Mouse (Mus musculus) megakaryocyte-erythroid progenitor cell, adult 5 weeks (primary cell): Measurements from ENCODE around the gene Cend1. TPM values are rescaled to one million over a fixed set of nuclear protein-coding genes. Genes with fewer than 3 reads are reported as not detected.

Source experiments
- polyA plus RNA-seq: library from polyadenylated mRNA; stranded (reverse); fragments of >175 nt; gene quantifications from 2 replicates; pipeline ENCODE4 v1.2.3, GENCODE M21; 2012

Gene Cend1
- polyA plus RNA-seq, result not detected in 2 replicates

GRCm38 (mm10) chr7:141429310-141429709, at the start of gene Cend1:
Gene Cend1, minus strand, starts transcription at chr7:141429491.

GRCm38 (mm10) chr7:141475011-141475804, 45.9 kb upstream of the Cend1 start, which contains the start of the genes Polr2l and Tspan4:
Gene Polr2l, minus strand, starts transcription at chr7:141475132.
Gene Tspan4, plus strand, starts transcription at chr7:141475240.

GRCm38 (mm10) chr7:141467230-141468030, 38.1 kb upstream of the Cend1 start, which contains the start of gene Cd151:
Gene Cd151, plus strand, starts transcription at chr7:141467392.

GRCm38 (mm10) chr7:141460391-141461113, 31.3 kb upstream of the Cend1 start, which contains the start of gene Cracr2b:
Gene Cracr2b, plus strand, starts transcription at chr7:141461094.

GRCm38 (mm10) chr7:141454967-141455551, 25.8 kb upstream of the Cend1 start, which contains the start of gene Pnpla2:
Gene Pnpla2, plus strand, starts transcription at chr7:141455198.

GRCm38 (mm10) chr7:141447110-141447991, 18.1 kb upstream of the Cend1 start, which contains the start of gene Rplp2:
Gene Rplp2, plus strand, starts transcription at chr7:141447370.

GRCm38 (mm10) chr7:141443828-141444237, 14.5 kb upstream of the Cend1 start, which contains the start of gene Pidd1:
Gene Pidd1, minus strand, starts transcription at chr7:141444025.

GRCm38 (mm10) chr7:141437178-141438120, 8.2 kb upstream of the Cend1 start, which contains the start of gene Slc25a22:
Gene Slc25a22, minus strand, starts transcription at chr7:141437892.

GRCm38 (mm10) chr7:141413809-141414584, 15.3 kb downstream of the Cend1 start, which contains the start of gene Gatd1:
Gene Gatd1, minus strand, starts transcription at chr7:141414136.

GRCm38 (mm10) chr7:141391625-141392551, 37.4 kb downstream of the Cend1 start, which contains the start of gene Taldo1:
Gene Taldo1, plus strand, starts transcription at chr7:141392199.

Other genes starting within 250 kb of the Cend1 start
- 41.0 and 48.4 TPM in 2 replicates for gene Hras, start 235.5 kb downstream of the Cend1 start, polyA plus RNA-seq
- 6.8 and 8.0 TPM in 2 replicates for gene Lrrc56, start 235.3 kb downstream of the Cend1 start, polyA plus RNA-seq
- 0.20 and 0.49 TPM in 2 replicates for gene Lmntd2, start 215.4 kb downstream of the Cend1 start, polyA plus RNA-seq
- gene Rassf7, start 213.6 kb downstream of the Cend1 start, polyA plus RNA-seq, result 13.1 and 15.1 TPM in 2 replicates
- gene Phrf1, start 200.7 kb downstream of the Cend1 start, polyA plus RNA-seq, result 130 and 156 TPM in 2 replicates
- 47.5 and 78.3 TPM in 2 replicates for gene Irf7, start 163.0 kb downstream of the Cend1 start, polyA plus RNA-seq
- gene Cdhr5, start 152.7 kb downstream of the Cend1 start, polyA plus RNA-seq, result 0.04 TPM in 1 of 2 replicates, not detected in the other
- not detected in 2 replicates for gene Sct, start 150.4 kb downstream of the Cend1 start, polyA plus RNA-seq
- gene Drd4, start 137.5 kb downstream of the Cend1 start, polyA plus RNA-seq, result 0.03 TPM in 1 of 2 replicates, not detected in the other
- 77.8 and 93.7 TPM in 2 replicates for gene Deaf1, start 101.8 kb downstream of the Cend1 start, polyA plus RNA-seq
- gene Tmem80, start 101.8 kb downstream of the Cend1 start, polyA plus RNA-seq, result 11.4 and 11.9 TPM in 2 replicates
- gene Eps8l2, start 90.6 kb downstream of the Cend1 start, polyA plus RNA-seq, result 0.39 and 1.3 TPM in 2 replicates
- 342 and 397 TPM in 2 replicates for gene Taldo1, start 37.3 kb downstream of the Cend1 start, polyA plus RNA-seq
- gene Gatd1, start 15.4 kb downstream of the Cend1 start, polyA plus RNA-seq, result 8.0 and 12.4 TPM in 2 replicates
- 79.5 and 83.9 TPM in 2 replicates for gene Slc25a22, start 8.4 kb upstream of the Cend1 start, polyA plus RNA-seq
- 53.9 and 66.7 TPM in 2 replicates for gene Pidd1, start 14.5 kb upstream of the Cend1 start, polyA plus RNA-seq
- 8,310 and 8,668 TPM in 2 replicates for gene Rplp2, start 17.9 kb upstream of the Cend1 start, polyA plus RNA-seq
- gene Pnpla2, start 25.7 kb upstream of the Cend1 start, polyA plus RNA-seq, result 168 and 188 TPM in 2 replicates
- 20.9 and 46.2 TPM in 2 replicates for gene Cracr2b, start 31.6 kb upstream of the Cend1 start, polyA plus RNA-seq
- gene Cd151, start 37.9 kb upstream of the Cend1 start, polyA plus RNA-seq, result 19.8 and 21.9 TPM in 2 replicates
- 70.2 and 83.1 TPM in 2 replicates for gene Polr2l, start 45.6 kb upstream of the Cend1 start, polyA plus RNA-seq
- gene Tspan4, start 45.7 kb upstream of the Cend1 start, polyA plus RNA-seq, result 27.3 and 28.2 TPM in 2 replicates
- gene Chid1, start 110.4 kb upstream of the Cend1 start, polyA plus RNA-seq, result 17.8 and 29.0 TPM in 2 replicates
- gene Ap2a2, start 132.7 kb upstream of the Cend1 start, polyA plus RNA-seq, result 25.0 and 25.3 TPM in 2 replicates
- gene Muc6, start 225.8 kb upstream of the Cend1 start, polyA plus RNA-seq, result 0.06 and 0.26 TPM in 2 replicates